In the genomic region with DNA sequence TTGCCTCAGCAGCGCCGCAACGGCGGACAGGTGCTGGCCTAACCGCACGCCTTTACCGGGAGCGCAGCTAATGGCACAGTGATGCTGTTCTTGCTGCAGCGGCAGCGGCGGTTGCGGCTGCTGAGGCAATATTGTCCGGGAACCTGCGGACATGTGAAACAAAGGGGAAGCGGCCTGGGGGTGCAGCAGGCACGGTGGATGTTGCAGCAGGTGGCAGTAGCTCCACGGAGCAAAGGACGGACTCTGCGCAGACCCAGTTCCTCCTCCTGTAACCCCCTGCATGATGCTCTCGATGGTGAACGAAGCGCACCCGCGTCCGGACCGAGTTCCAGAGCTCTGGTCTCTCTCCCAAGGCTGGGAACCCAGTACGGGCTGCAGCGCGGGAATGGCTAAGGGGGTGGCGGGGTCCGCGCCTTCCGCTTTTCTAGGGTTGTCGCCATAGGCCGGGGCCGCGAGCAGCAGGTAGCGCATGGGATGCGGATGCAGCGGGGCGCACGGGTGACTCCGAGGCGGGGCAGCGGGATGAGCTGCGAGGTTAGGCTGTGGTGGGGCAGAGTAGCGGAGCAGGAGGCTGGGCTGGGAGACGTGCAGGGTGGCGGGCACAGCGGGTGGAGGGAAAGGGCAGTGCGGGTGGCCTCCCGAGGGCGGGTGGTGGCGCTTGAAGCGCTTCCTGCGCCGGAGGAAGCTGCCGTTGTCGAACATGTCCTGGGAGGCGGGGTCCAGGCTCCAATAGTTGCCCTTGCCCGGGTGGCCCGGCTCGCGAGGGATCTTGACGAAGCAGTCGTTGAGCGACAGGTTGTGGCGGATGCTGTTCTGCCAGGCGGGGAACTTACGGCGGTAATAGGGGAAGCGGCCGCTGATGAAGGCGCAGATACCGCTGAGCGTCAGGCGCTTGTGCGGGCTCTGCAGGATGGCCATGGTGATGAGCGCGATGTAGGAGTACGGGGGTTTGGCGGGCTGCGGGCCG, we compare ENCODE assay signal across 9 mouse cellular contexts. TPM values are rescaled to one million over a fixed set of nuclear protein-coding genes. Genes with fewer than 3 reads are reported as not detected.
A peak's percentile ranks its signal among the peaks of the same experiment; 100 is the strongest.
DNase-seq lines count a peak whose midpoint lies in the region; ATAC-seq and TF ChIP-seq lines count a peak whose summit lies in the region.
"Had no signal": no experiment of that assay in that cellular context is flagged by ENCODE, and none has a peak within 500 bp of the region (broad histone marks: within the 10 kb centered on the region; RNA-seq: fewer than 3 reads in every experiment).

No protein-coding gene starts in this region.

- TF ChIP-seq POLR2A in kidney, adult 2 months (IDR thresholded peaks at IDR 0.05; ENCODE audit: low read depth, low read length), result no peak
- peak; percentile 47; the same call in 1 of the 2 replicates for TF ChIP-seq POLR2A in bone marrow, adult 2 months (IDR thresholded peaks at IDR 0.05; ENCODE audit: borderline replicate concordance, control insufficient read depth, low read depth, low read length)

- peak overlapping the region; percentile 22; the same call in 1 of the 2 replicates for H3K4me3 ChIP-seq in kidney, adult 2 months (ENCODE audit: insufficient read depth, low read depth, low read length)
- H3K4me3 ChIP-seq in bone marrow, adult 2 months (replicated peaks; ENCODE audit: control insufficient read depth, low read depth, low read length), result peak overlapping the region; percentile 93
- peak overlapping the region; percentile 45 for H3K4me3 ChIP-seq in heart, embryonic 12.5 days

- DNase-seq in kidney, adult 2 months, result peak; percentile 9
- no peak for DNase-seq in kidney, adult 11 months
- DNase-seq in kidney, postnatal 4 days, result peak; percentile 31 to 55
- DNase-seq in natural killer cell, adult 2 months (ENCODE audit: low spot score in 2 of 2), result peak; percentile 7 to 26
- no peak for DNase-seq in layer of hippocampus, adult 9-11 months

- H3K9me3 ChIP-seq in heart, embryonic 12.5 days (replicated peaks), result no peaks in the 10 kb centered on the region

- peak overlapping the region; percentile 80 for H3K4me2 ChIP-seq in heart, embryonic 12.5 days

- H3K36me3 ChIP-seq in kidney, adult 2 months (ENCODE audit: control insufficient read depth, insufficient read depth, low read length), result no peaks in the 10 kb centered on the region
- no peaks in the 10 kb centered on the region for H3K36me3 ChIP-seq in heart, embryonic 12.5 days

- no peak for ATAC-seq in heart, embryonic 12.5 days (ENCODE audit: insufficient number of reproducible peaks, low FRiP score)
- no peak for ATAC-seq in erythroblast, adult 5-6 weeks (replicated peaks; ENCODE audit: low FRiP score, poor library complexity, severe bottlenecking)

- peaks cover 8% of the 10 kb centered on the region; the same call in 1 of the 2 replicates for H3K4me1 ChIP-seq in kidney, adult 2 months (ENCODE audit: control insufficient read depth, insufficient read depth, low read length)
- H3K4me1 ChIP-seq in bone marrow, adult 2 months (ENCODE audit: control insufficient read depth, insufficient read depth, low read length), result no peaks in the 10 kb centered on the region; the same call in 1 of the 2 replicates
- peaks cover 24% of the 10 kb centered on the region for H3K4me1 ChIP-seq in heart, embryonic 12.5 days (replicated peaks)

- 2% methylated on average over 84 of the region's 84 CpGs for WGBS in kidney, adult 2 months
- under 1% methylated on average over 84 of the region's 84 CpGs for WGBS in bone marrow, adult 2 months
- WGBS in heart, embryonic 12.5 days, result under 1% methylated on average over 84 of the region's 84 CpGs

- H3K27ac ChIP-seq in kidney, adult 2 months (ENCODE audit: insufficient read depth, low read depth, low read length), result no peak overlapping the region
- peak overlapping the region; percentile 97 for H3K27ac ChIP-seq in bone marrow, adult 2 months (ENCODE audit: control insufficient read depth, insufficient read depth, low read depth, low read length, poor library complexity)
- H3K27ac ChIP-seq in heart, embryonic 12.5 days (ENCODE audit: poor library complexity, severe bottlenecking), result no peak overlapping the region

- no peak overlapping the region; the same call in 1 of the 2 replicates for H3K9ac ChIP-seq in heart, embryonic 12.5 days

- no peak for TF ChIP-seq CTCF in kidney, adult 2 months (conservative IDR thresholded peaks at IDR 0.05; ENCODE audit: insufficient read depth, insufficient read length, low read depth, low read length)
- peak; percentile 34 for TF ChIP-seq CTCF in bone marrow, adult 2 months (IDR thresholded peaks at IDR 0.05; ENCODE audit: control insufficient read depth, insufficient read depth, low read length)

- peaks cover 6% of the 10 kb centered on the region for H3K27me3 ChIP-seq in kidney, adult 2 months (replicated peaks; ENCODE audit: control insufficient read depth, insufficient read depth, low read length)
- peaks cover 80% of the 10 kb centered on the region for H3K27me3 ChIP-seq in heart, embryonic 12.5 days (replicated peaks)

RNA-seq across cellular contexts. Expression of a gene that starts 1.1 kb away (rescaled TPM):
- polyA plus RNA-seq in kidney, adult 2 months (2012; rRNA removed), result not detected in 2 replicates
- 0.83 TPM in 1 of 2 replicates, not detected in the other for polyA plus RNA-seq in bone marrow, adult 2 months (2011; ENCODE audit: insufficient read depth, insufficient read length, low replicate concordance, missing spikeins)
- polyA plus RNA-seq in heart, embryonic 12.5 days (2016; fragmentation: Nextera tagmentation; extraction: Ambion mirVana), result not detected in 2 replicates
- not detected in 2 replicates for total RNA-seq in erythroblast, adult 5-6 weeks (2015; ENCODE audit: low replicate concordance)
- 0.14 TPM in 1 of 2 replicates, not detected in the other for total RNA-seq in erythroblast, adult 5-6 weeks (2017; ENCODE audit: low replicate concordance)
- total RNA-seq: layer of hippocampus, postnatal 10 days had no signal

RNA-seq across cellular contexts. Expression of a gene that starts 24.4 kb away (rescaled TPM):
- 52.1 and 89.3 TPM in 2 replicates for polyA plus RNA-seq in kidney, adult 2 months (2012; rRNA removed)
- polyA plus RNA-seq in bone marrow, adult 2 months (2011; ENCODE audit: insufficient read depth, insufficient read length, low replicate concordance, missing spikeins), result 41.2 and 58.8 TPM in 2 replicates
- 627 and 634 TPM in 2 replicates for polyA plus RNA-seq in heart, embryonic 12.5 days (2016; fragmentation: Nextera tagmentation; extraction: Ambion mirVana)
- total RNA-seq in erythroblast, adult 5-6 weeks (2015; ENCODE audit: low replicate concordance), result 45.9 and 72.7 TPM in 2 replicates
- 11.7 and 18.5 TPM in 2 replicates for total RNA-seq in erythroblast, adult 5-6 weeks (2017; ENCODE audit: low replicate concordance)

RNA-seq across cellular contexts. Expression of a gene that starts 38.2 kb away (rescaled TPM):
- 7.3 and 10.7 TPM in 2 replicates for polyA plus RNA-seq in kidney, adult 2 months (2012; rRNA removed)
- 2.4 TPM in 1 of 2 replicates, not detected in the other for polyA plus RNA-seq in bone marrow, adult 2 months (2011; ENCODE audit: insufficient read depth, insufficient read length, low replicate concordance, missing spikeins)
- polyA plus RNA-seq in heart, embryonic 12.5 days (2016; fragmentation: Nextera tagmentation; extraction: Ambion mirVana), result 4.7 and 5.1 TPM in 2 replicates
- total RNA-seq in erythroblast, adult 5-6 weeks (2015; ENCODE audit: low replicate concordance), result 0.84 TPM in 1 of 2 replicates, not detected in the other
- total RNA-seq in erythroblast, adult 5-6 weeks (2017; ENCODE audit: low replicate concordance), result not detected in 2 replicates

Comparison
In these comparisons a context has a peak if more than half of its experiments do, and no peak if none do; other contexts are left out.
1. DNase-seq: peak in kidney, adult 2 months (single experiment), kidney, postnatal 4 days (2 of 2) and natural killer cell, adult 2 months (2 of 2); none in kidney, adult 11 months (single experiment) and layer of hippocampus, adult 9-11 months (single experiment).
2. H3K4me3 ChIP-seq: peak in every context shown above with its lines; median percentile 93 in bone marrow, adult 2 months; 45 in heart, embryonic 12.5 days; 22 in kidney, adult 2 months.